Mouse (Mus musculus) hindbrain, embryonic 14.5 days (tissue): ENCODE measurements around the gene Sptb. TPM values are rescaled to one million over a fixed set of nuclear protein-coding genes. Genes with fewer than 3 reads are reported as not detected.

Experiments used
- ATAC-seq: fragments of 200-750 bp; cut with Nextera tagmentation; 2 replicates; pipeline ENCODE4 v1.8.0; 2017; ENCODE audit warnings: moderate number of reproducible peaks, mild to moderate bottlenecking, moderate TSS enrichment, moderate library complexity; ENCODE audit not compliant: low FRiP score
- DNase-seq: peaks from one replicate; pipeline ENCODE4 v3.0.0-alpha.2; 2015; ENCODE audit warnings: low spot score
- H3K27ac ChIP-seq: fragments of 300-500 bp; sonication (generic); 2 replicates; pipeline ENCODE4 v1.5.1; 2014; ENCODE audit warnings: mild to moderate bottlenecking, moderate library complexity
- H3K27me3 ChIP-seq: fragments of 300-500 bp; sonication (generic); 2 replicates; pipeline ENCODE4 v1.6.1; 2014; ENCODE audit warnings: mild to moderate bottlenecking, low read length, mixed read lengths; ENCODE audit not compliant: control insufficient read depth, insufficient read depth
- H3K36me3 ChIP-seq: fragments of 300-500 bp; sonication (generic); replicated peaks from 2 replicates; pipeline ENCODE4 v1.6.1; 2014; ENCODE audit not compliant: control insufficient read depth, insufficient read depth
- H3K4me1 ChIP-seq: fragments of 300-500 bp; sonication (generic); replicated peaks from 2 replicates; pipeline ENCODE4 v1.6.1; 2014; ENCODE audit warnings: antibody characterized with exemption, low read length, mixed read lengths; ENCODE audit not compliant: control insufficient read depth, insufficient read depth
- H3K4me2 ChIP-seq: fragments of 300-500 bp; sonication (generic); replicated peaks from 2 replicates; pipeline ENCODE4 v1.6.1; 2014; ENCODE audit warnings: mild to moderate bottlenecking, moderate library complexity
- H3K4me3 ChIP-seq: fragments of 300-500 bp; sonication (generic); replicated peaks from 2 replicates; pipeline ENCODE4 v1.5.1; 2014; ENCODE audit warnings: mild to moderate bottlenecking, low read length
- H3K9ac ChIP-seq: fragments of 300-500 bp; sonication (generic); 2 replicates; pipeline ENCODE4 v1.6.1; 2014
- H3K9me3 ChIP-seq: fragments of 300-500 bp; sonication (generic); 2 replicates; pipeline ENCODE4 v1.6.1; 2016; ENCODE audit warnings: low read length; ENCODE audit not compliant: control insufficient read depth
- WGBS: fragments of 180-500 bp; shearing (Covaris S2); extraction: QIAGEN DNeasy Blood & Tissue Kit; methylation state at CpG from one replicate; pipeline ENCODE4 v1.1.7; 2014; 5-methylcytosine and 5-hydroxymethylcytosine counted together
- polyA plus RNA-seq: library from polyadenylated mRNA; unstranded; fragments of >200 nt; fragmentation: Nextera tagmentation; extraction: Ambion mirVana; gene quantifications from 2 replicates; pipeline ENCODE4 v1.2.1, GENCODE M21; 2014

Sptb gene
- polyA plus RNA-seq, 1 experiment from 2014 or later = 11.3 TPM

DNA sequence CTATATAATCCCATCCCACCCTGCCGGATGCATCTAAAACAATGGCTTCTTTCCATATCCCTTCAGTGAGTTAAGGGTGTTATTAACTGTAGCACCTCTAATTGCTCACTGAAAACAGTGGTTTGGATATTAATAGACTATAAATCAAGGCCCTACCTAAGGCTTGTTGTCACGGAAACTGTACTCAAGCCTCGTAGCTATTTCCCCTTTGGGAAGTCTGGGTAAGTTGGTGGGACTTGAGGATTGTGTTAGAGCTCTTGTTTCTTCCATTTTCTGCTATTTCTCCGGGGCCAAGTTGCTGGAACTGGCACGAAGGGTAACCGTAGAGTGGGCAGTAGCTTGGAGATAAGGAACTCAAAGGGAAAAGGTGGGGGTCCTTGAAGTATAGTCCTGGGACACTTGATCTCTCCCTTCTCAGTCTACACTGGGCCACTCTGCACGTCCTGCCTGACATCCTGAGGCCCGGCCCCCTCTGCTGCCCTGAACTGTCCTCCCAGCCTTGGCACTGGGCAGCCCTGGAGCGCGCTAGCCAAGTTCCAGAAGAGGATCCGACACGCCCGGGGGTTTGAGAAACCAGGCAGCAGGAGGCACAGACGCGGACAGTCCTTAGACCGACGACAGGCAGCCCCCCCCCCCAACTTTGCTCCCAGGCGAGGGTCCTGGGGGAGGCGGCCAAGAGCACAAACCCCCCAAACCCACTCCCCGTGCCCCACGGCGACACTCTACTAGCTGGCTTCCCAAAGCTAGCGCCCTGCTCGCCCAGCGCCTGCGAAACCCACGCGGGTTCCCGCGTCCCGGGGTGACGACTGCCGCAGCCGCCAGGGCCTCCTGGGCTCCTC lies 1.2 kb downstream of the Sptb start:
- H3K36me3 ChIP-seq = no peaks in the 10 kb centered on the region
- peak overlapping the region; percentile 99 for H3K4me2 ChIP-seq
- WGBS = 5% methylated on average over 33 of the region's 34 CpGs
- peak overlapping the region; percentile 64 for H3K9ac ChIP-seq
- ATAC-seq (peak; percentile 61), DNase-seq (peak; percentile 52)
- no peaks in the 10 kb centered on the region for H3K9me3 ChIP-seq
- H3K27ac ChIP-seq = no peak overlapping the region
- peak overlapping the region; percentile 62 for H3K4me3 ChIP-seq
- peaks cover 42% of the 10 kb centered on the region for H3K27me3 ChIP-seq
- 0 out of 2 replicates have a peak, but pooled peaks cover 8% of the 10 kb centered on the region for H3K4me1 ChIP-seq

- H3K27ac ChIP-seq = no peak overlapping the region
- DNase-seq (no peak), ATAC-seq (no peak)
- 75% methylated on average over 3 of the region's 3 CpGs for WGBS
- H3K4me2 ChIP-seq = peak overlapping the region; percentile 99
- no peaks in the 10 kb centered on the region for H3K9me3 ChIP-seq
- peaks cover 39% of the 10 kb centered on the region for H3K27me3 ChIP-seq
- H3K9ac ChIP-seq = no peak overlapping the region
- no peak overlapping the region for H3K4me3 ChIP-seq
- no peaks in the 10 kb centered on the region for H3K36me3 ChIP-seq
- H3K4me1 ChIP-seq = 0 out of 2 replicates have a peak, but pooled peaks cover 8% of the 10 kb centered on the region
Measured at GRCm38 (mm10) chr12:76708181-76708580, 2.2 kb downstream of the Sptb start.

GRCm38 (mm10) chr12:76696380-76696935 lies 13.9 kb downstream of the Sptb start:
- Histone ChIP-seq H3K4me2 (no peak overlapping the region), H3K4me1 (peaks cover 9% of the 10 kb centered on the region), H3K36me3 (no peaks in the 10 kb centered on the region), H3K27ac (no peak overlapping the region), H3K4me3 (no peak overlapping the region), H3K9me3 (no peaks in the 10 kb centered on the region), H3K27me3 (no peaks in the 10 kb centered on the region), H3K9ac (no peak overlapping the region)
- ATAC-seq (no peak), DNase-seq (no peak)
- WGBS = 85% methylated on average over 13 of the region's 13 CpGs

DNA sequence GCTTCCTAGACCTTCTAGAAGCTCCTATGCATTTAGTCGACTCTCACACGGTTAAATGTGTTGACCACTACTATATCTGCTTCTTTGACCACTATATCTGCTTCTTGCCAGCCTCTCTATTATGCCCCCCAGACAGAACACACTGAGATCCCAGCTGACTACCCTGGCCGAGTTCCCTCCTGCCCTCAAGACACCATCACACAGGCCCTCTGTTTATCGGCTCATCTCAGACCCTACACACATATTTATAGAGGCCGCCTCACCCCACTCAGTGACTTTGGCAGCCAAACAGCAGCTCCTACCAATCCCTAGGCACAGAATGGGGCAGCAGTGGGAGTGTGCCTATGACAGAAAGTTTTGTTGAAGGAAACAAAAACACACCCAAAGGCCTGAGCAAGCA lies 14.6 kb downstream of the Sptb start:
- H3K9me3 ChIP-seq = no peaks in the 10 kb centered on the region
- 64% methylated on average over 5 of the region's 5 CpGs for WGBS
- no peak overlapping the region for H3K4me3 ChIP-seq
- no peaks in the 10 kb centered on the region for H3K27me3 ChIP-seq
- H3K4me2 ChIP-seq = no peak overlapping the region
- H3K27ac ChIP-seq = no peak overlapping the region
- H3K4me1 ChIP-seq = peaks cover 9% of the 10 kb centered on the region
- H3K36me3 ChIP-seq = no peaks in the 10 kb centered on the region
- 0 out of 2 replicates have a peak, but pooled peaks have one; percentile 48 for ATAC-seq
- no peak for DNase-seq
- no peak overlapping the region for H3K9ac ChIP-seq

DNA sequence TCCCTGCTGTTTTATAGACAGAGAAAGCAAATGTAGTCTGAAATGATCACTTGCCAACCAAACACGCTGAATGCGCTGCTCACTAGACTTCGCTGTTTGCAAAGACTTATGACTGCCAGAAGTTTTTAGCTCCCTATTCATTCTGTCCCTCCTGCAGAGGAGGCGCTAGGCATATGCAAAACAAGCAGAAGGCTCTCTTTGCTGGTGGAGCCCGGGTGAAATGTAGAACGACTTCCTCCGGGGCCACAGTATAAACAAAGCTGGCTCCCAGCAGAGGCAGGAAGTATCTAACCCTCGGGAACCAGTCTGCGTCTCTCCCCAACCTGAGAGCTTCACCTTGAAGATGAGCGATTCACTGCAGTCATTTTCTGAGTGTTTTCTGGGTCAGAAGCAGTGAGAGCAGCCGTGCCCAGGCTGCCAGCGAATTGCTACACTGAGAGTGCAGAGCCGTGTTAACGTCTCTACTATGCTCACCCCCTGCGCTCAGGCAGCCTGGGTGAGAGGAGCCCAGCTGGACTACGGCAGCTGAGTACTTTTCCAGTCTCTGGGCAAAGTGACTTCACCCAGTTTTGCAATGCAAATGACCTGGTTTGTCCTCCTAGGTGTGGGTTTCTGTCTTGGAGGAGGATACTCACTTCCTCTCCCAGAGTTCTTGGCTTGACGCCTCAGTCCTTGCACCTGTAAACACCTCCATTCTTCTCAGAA lies 15.4 kb downstream of the Sptb start:
- 5% methylated on average over 17 of the region's 17 CpGs for WGBS
- peak; percentile 27 for DNase-seq
- peak; percentile 59; the same call in 1 of the 2 replicates for ATAC-seq

GRCm38 (mm10) chr12:76687498-76688200 lies 22.7 kb downstream of the Sptb start:
- Histone ChIP-seq H3K9ac (no peak overlapping the region), H3K4me3 (no peak overlapping the region), H3K4me2 (no peak overlapping the region), H3K4me1 (no peaks in the 10 kb centered on the region), H3K9me3 (no peaks in the 10 kb centered on the region), H3K36me3 (no peaks in the 10 kb centered on the region), H3K27me3 (no peaks in the 10 kb centered on the region), H3K27ac (no peak overlapping the region)
- 79% methylated on average over 10 of the region's 10 CpGs for WGBS
- DNase-seq (no peak), ATAC-seq (no peak)

More for the DNA sequence above, 15.4 kb downstream of the Sptb start:
- Histone ChIP-seq H3K36me3 (no peaks in the 10 kb centered on the region), H3K9me3 (no peaks in the 10 kb centered on the region), H3K4me2 (peak overlapping the region; percentile 53), H3K27me3 (no peaks in the 10 kb centered on the region), H3K9ac (peak overlapping the region; percentile 43), H3K27ac (peak overlapping the region; percentile 38; the same call in 1 of the 2 replicates), H3K4me3 (peak overlapping the region; percentile 19; the same call in 1 of the 2 replicates), H3K4me1 (peaks cover 9% of the 10 kb centered on the region)

DNA sequence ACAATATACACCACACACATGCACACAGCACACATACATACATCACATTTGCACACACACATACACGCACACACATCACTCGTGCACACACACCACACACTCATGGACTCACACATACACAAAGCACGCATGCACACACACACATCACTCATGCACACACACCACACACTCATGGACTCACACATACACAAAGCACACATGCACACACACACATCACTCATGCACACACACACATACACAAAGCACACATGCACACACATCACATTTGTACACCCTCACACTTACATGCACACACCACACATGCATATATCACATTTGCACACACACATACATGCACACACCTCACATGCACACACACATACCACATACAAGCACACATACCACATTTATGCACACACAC lies 24.7 kb downstream of the Sptb start:
- no peak overlapping the region for H3K27ac ChIP-seq
- no peak overlapping the region for H3K9ac ChIP-seq
- no peaks in the 10 kb centered on the region for H3K9me3 ChIP-seq
- 94% methylated on average over 3 of the region's 3 CpGs for WGBS
- H3K36me3 ChIP-seq = no peaks in the 10 kb centered on the region
- H3K4me3 ChIP-seq = no peak overlapping the region
- ATAC-seq (no peak), DNase-seq (no peak)
- H3K27me3 ChIP-seq = no peaks in the 10 kb centered on the region
- H3K4me2 ChIP-seq = no peak overlapping the region
- no peaks in the 10 kb centered on the region for H3K4me1 ChIP-seq

- 66% methylated on average over 6 of the region's 6 CpGs for WGBS
- Histone ChIP-seq H3K27ac (no peak overlapping the region), H3K36me3 (no peaks in the 10 kb centered on the region), H3K27me3 (no peaks in the 10 kb centered on the region), H3K4me3 (no peak overlapping the region), H3K4me1 (no peaks in the 10 kb centered on the region), H3K4me2 (no peak overlapping the region), H3K9ac (no peak overlapping the region), H3K9me3 (no peaks in the 10 kb centered on the region)
- DNase-seq (no peak), ATAC-seq (no peak)
Measured at GRCm38 (mm10) chr12:76684493-76684892, 25.9 kb downstream of the Sptb start.

GRCm38 (mm10) chr12:76681937-76682336 lies 28.4 kb downstream of the Sptb start:
- no peak overlapping the region for H3K4me3 ChIP-seq
- no peak overlapping the region for H3K4me2 ChIP-seq
- no peak overlapping the region for H3K9ac ChIP-seq
- no peak overlapping the region for H3K27ac ChIP-seq
- no peaks in the 10 kb centered on the region for H3K9me3 ChIP-seq
- no peak for DNase-seq
- no peaks in the 10 kb centered on the region for H3K27me3 ChIP-seq
- H3K4me1 ChIP-seq = no peaks in the 10 kb centered on the region
- no peaks in the 10 kb centered on the region for H3K36me3 ChIP-seq
- ATAC-seq = no peak
